Mouse (Mus musculus) ES-Bruce4 (cell line): ENCODE data around the gene Krt39.

ENCODE experiments used
- CTCF ChIP-seq: IDR thresholded peaks from one replicate; pipeline ENCODE4 v1.8.1; 2011; ENCODE audit warnings: low read depth, low read length
- EP300 ChIP-seq: IDR thresholded peaks from 2 replicates; pipeline ENCODE4 v1.6.1; 2011; ENCODE audit warnings: low read depth, low read length; ENCODE audit not compliant: insufficient read depth
- POLR2A ChIP-seq: IDR thresholded peaks from one replicate; pipeline ENCODE4 v1.8.1; 2011; ENCODE audit warnings: low read length; ENCODE audit not compliant: insufficient read depth

DNA sequence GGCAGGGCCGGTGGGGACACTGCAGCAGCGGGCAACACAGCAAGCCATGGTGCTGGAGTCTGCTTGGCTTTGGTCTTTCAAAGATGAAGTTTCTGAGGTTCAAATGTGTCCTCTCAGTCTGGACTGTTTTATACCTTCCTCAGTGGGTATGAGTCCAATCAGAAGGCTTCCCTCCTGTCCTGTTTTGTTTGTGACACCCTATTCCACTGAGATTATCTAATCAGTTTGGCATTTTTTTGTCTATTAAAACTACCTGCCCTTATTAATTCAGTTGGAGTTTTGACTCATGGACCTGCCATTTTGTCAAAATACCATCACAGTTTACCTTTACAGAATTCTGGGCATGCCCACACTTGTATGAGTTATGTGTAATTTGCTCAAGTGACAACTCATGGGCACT lies 35.6 kb upstream of the Krt39 start, which contains the start of gene Krtap3-2:
- TF ChIP-seq CTCF (no peak), EP300 (no peak), POLR2A (no peak)
